Mouse (Mus musculus): Measurements from ENCODE around the gene Brpf3. TPM values are rescaled to one million over a fixed set of nuclear protein-coding genes. Genes with fewer than 3 reads are reported as not detected.

Brpf3 gene
- polyA plus RNA-seq, 1 experiment from 2014 or later = 16.5 TPM

DNA sequence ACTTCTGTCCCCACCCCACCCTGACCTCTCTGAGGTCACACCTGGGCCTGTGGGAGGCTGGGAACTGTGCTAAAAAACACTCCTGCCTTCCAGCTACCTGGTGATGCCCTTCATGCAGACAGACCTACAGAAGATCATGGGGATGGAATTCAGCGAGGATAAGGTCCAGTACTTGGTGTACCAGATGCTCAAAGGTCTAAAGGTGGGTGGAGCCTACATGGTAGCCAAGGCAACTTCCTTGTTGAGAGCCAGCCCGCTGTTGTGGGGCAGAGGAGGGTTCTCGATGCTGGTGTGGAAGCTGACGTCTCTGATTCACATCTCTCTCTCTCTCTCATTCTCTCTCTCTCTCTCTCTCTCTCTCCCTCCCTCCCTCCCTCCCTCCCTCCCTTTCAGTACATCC, 25.7 kb upstream of the Brpf3 start:
- Histone ChIP-seq H3K4me2 (replicated peaks) (no peak overlapping the region), H3K36me3 (no peaks in the 10 kb centered on the region), H3K4me3 (no peak overlapping the region), H3K27me3 (peaks cover 11% of the 10 kb centered on the region), H3K27ac (no peak overlapping the region), H3K4me1 (peaks cover 3% of the 10 kb centered on the region), H3K9me3 (no peaks in the 10 kb centered on the region), H3K9ac (no peak overlapping the region)
- ATAC-seq (ENCODE audit: insufficient number of reproducible peaks, insufficient read depth, low FRiP score, low TSS enrichment) = no peak
- WGBS = 80% methylated on average over 4 of the region's 4 CpGs

DNA sequence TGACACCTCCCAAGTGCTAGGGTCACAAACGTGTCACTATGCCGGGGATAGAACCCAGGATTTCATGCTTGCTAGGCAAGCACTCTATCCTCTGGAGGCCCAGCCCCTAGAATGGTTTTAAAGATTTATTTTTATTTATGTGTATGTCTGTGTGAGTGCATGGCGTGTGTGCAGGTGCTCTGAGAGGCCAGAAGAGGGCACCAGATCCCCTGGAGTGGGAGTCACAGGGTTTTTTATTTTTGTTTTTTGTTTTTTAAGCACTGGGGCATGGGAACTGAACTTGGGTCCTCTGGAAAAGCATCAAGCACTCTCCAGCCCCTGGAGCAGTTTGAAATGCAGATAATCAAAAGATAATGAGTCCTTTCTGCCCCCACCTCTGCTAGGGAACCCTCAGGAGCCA, 24.1 kb upstream of the Brpf3 start:
- 91% methylated on average over 3 of the region's 3 CpGs for WGBS
- H3K36me3 ChIP-seq = no peaks in the 10 kb centered on the region
- H3K9me3 ChIP-seq = no peaks in the 10 kb centered on the region
- H3K9ac ChIP-seq = no peak overlapping the region
- no peak overlapping the region for H3K4me3 ChIP-seq
- H3K27me3 ChIP-seq = no peaks in the 10 kb centered on the region
- ATAC-seq (ENCODE audit: insufficient number of reproducible peaks, insufficient read depth, low FRiP score, low TSS enrichment) = no peak
- H3K4me1 ChIP-seq = no peaks in the 10 kb centered on the region
- no peak overlapping the region for H3K27ac ChIP-seq
- H3K4me2 ChIP-seq (replicated peaks) = no peak overlapping the region

DNA sequence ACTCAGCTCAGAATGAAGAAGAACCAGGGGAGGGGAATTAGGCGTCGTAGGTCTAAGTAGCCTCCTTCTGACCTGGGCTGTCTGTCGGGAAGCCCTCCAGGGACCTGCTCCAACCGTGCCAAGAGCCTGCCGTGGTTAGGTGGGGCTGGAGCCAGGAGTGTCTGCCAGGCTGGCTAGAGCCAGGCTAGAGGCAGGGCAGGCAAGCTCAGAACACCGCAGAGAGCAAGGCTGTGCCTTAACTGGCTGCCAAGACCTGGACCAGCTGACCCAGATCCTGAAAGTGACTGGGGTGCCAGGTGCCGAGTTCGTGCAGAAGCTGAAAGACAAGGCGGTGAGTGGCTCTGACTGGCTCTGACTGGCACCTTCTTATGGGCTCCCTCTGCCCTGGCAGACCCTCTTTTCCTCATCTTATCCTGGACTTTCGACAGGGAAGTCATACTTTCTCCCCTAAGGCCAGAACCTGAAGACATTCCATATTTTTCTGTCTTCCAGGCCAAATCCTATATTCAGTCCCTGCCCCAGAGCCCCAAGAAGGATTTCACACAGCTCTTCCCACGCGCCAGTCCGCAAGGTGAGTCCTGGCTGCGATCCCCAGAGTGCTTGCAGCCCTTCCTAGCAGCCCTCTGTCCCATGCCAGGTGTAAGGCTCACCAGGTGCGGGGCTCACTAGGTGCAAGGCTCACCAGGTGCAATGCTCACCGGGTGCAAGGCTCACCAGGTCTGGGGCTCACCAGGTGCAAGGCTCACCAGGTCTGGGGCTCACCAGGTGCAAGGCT, 23.5 kb upstream of the Brpf3 start:
- Histone ChIP-seq H3K9ac (no peak overlapping the region), H3K27me3 (no peaks in the 10 kb centered on the region), H3K27ac (no peak overlapping the region), H3K4me3 (no peak overlapping the region), H3K4me1 (no peaks in the 10 kb centered on the region), H3K9me3 (no peaks in the 10 kb centered on the region), H3K4me2 (replicated peaks) (no peak overlapping the region), H3K36me3 (no peaks in the 10 kb centered on the region)
- WGBS = 85% methylated on average over 16 of the region's 16 CpGs
- no peak for ATAC-seq (ENCODE audit: insufficient number of reproducible peaks, insufficient read depth, low FRiP score, low TSS enrichment)

DNA sequence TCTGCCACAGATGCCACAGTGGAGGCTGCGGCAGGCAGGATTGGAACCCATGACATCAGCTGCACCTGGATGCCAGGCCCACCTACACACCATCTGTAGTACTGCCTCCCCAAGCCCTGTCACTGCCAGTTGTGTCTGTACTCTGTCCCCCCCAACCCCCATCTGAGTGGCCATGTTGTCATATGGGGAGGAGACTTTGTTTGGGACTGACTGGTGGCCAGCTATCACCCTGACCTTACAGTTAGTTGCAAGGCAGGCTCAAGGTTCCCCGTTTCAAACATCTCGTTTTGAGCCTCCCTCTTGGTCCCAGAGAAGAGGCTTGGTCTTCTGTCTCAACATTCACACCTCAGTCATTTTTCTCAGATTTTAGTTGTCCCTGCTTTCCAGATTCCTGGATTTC, 21.2 kb upstream of the Brpf3 start:
- Histone ChIP-seq H3K27ac (no peak overlapping the region), H3K27me3 (no peaks in the 10 kb centered on the region), H3K36me3 (no peaks in the 10 kb centered on the region), H3K4me2 (replicated peaks) (no peak overlapping the region), H3K9me3 (no peaks in the 10 kb centered on the region), H3K4me1 (no peaks in the 10 kb centered on the region), H3K4me3 (no peak overlapping the region), H3K9ac (no peak overlapping the region)
- WGBS = 90% methylated on average over 3 of the region's 3 CpGs
- ATAC-seq (ENCODE audit: insufficient number of reproducible peaks, insufficient read depth, low FRiP score, low TSS enrichment) = no peak

DNA sequence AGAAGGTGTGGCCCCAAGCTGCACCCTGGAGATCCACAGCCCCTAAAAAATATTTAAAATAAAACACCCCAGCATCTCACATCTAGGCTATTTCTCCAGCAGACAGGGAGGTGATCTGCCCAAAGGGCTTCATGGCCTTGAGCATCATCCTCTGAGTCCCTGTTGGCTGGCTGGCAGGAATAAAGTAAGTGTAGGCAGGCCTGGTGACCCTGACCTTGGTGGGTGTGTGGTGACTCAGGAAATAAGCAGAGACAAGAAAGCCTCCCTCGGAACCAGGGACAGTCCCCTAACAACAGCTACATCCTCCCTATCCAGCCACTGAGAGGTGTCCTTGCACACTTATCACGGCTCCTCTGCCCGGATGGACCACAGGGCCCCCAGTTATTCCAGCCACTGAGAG, 20.1 kb upstream of the Brpf3 start:
- Histone ChIP-seq H3K4me3 (no peak overlapping the region), H3K4me2 (replicated peaks) (no peak overlapping the region)

DNA sequence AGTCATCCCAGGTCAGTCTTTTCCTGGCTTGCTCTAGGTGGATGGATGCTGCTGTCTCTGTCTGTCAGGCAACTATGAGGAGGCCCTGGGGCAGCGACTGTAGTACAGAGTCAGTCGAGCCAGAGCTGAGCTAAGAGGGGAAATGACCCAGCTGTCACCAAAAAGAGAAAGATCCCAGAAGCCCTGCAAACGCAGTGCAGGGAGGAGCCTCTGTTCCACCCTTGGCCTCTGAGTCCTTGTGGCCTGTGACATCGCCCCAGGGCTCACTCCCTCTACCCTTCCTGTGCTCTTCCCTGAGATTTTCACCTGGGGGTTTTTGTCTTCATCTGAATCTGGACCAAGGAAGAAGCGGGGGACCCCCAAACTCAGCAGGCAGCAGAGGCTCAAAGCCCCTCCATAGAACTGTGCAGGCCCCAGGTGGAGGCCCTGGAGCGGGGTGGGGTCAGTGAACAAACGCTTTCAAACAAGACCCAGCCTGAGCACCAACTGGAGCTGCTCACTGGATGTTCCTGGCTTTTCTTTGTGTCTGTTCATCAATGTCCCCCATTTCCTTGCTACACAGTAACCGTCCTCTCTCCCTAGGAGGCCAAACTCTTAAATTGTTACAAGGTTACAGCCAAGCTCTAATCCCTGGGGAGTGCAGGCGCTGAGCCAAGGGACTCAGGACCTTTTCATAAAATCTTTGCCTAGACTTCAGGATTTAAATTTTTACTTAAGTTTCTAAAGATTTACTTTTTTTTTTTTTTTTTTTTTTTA, 19.4 kb upstream of the Brpf3 start:
- no peaks in the 10 kb centered on the region for H3K27me3 ChIP-seq
- H3K4me1 ChIP-seq = no peaks in the 10 kb centered on the region
- H3K9me3 ChIP-seq = no peaks in the 10 kb centered on the region
- no peak overlapping the region for H3K4me3 ChIP-seq
- H3K9ac ChIP-seq = no peak overlapping the region
- 50% methylated on average over 9 of the region's 9 CpGs for WGBS
- H3K36me3 ChIP-seq = no peaks in the 10 kb centered on the region
- H3K4me2 ChIP-seq (replicated peaks) = no peak overlapping the region
- no peak for ATAC-seq (ENCODE audit: insufficient number of reproducible peaks, insufficient read depth, low FRiP score, low TSS enrichment)
- no peak overlapping the region for H3K27ac ChIP-seq

More for the DNA sequence above, 20.1 kb upstream of the Brpf3 start:
- Histone ChIP-seq H3K4me1 (no peaks in the 10 kb centered on the region), H3K9ac (no peak overlapping the region), H3K36me3 (no peaks in the 10 kb centered on the region), H3K27me3 (no peaks in the 10 kb centered on the region), H3K27ac (no peak overlapping the region), H3K9me3 (no peaks in the 10 kb centered on the region)
- no peak for ATAC-seq (ENCODE audit: insufficient number of reproducible peaks, insufficient read depth, low FRiP score, low TSS enrichment)
- 60% methylated on average over 3 of the region's 3 CpGs for WGBS

DNA sequence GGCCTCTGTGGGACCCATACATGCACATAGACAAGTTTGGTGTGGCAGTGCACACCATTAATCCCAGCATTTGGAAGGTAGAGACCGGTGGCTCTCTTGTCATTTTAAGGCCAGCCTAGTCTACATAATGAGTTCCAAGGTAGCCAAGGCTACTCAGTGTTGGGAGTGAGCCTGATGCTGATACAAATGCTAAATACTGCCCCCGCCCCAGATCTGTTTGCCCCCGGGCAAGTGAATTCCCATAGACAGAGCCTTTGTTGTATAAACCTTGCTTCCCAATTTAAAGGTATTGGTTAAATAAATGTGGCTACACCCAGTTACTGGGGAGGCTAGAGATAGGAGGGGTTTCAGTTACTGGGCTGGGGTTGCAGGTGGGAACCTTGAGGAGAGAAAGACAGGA, 15.9 kb upstream of the Brpf3 start:
- H3K9ac ChIP-seq = no peak overlapping the region
- H3K36me3 ChIP-seq = no peaks in the 10 kb centered on the region
- H3K9me3 ChIP-seq = no peaks in the 10 kb centered on the region
- no peak overlapping the region for H3K27ac ChIP-seq
- H3K4me2 ChIP-seq (replicated peaks) = no peak overlapping the region
- WGBS = 82% methylated on average over 3 of the region's 3 CpGs
- no peaks in the 10 kb centered on the region for H3K27me3 ChIP-seq
- no peak for ATAC-seq (ENCODE audit: insufficient number of reproducible peaks, insufficient read depth, low FRiP score, low TSS enrichment)
- H3K4me1 ChIP-seq = no peaks in the 10 kb centered on the region
- no peak overlapping the region for H3K4me3 ChIP-seq

DNA sequence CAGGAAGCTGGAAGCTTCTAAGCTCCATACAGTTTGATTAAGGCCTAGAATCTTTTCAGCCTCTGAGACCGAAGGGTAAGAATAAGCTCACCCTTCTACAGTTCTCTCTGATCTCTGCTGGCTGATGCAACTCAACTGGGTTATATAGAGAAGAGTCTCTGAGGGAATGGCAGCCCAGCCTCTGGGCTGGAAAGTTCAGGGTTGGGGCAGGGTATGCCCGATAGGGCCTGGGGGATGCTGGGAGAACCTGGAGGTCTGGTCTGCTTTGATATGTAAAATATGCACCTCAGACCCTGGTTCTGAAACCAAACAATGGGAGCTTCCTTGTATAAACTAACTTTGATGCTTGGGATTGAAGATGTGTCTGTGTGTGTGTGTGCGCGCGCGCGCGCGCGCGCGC, 13.4 kb upstream of the Brpf3 start:
- Histone ChIP-seq H3K27ac (no peak overlapping the region), H3K36me3 (no peaks in the 10 kb centered on the region), H3K9me3 (no peaks in the 10 kb centered on the region), H3K9ac (no peak overlapping the region), H3K27me3 (no peaks in the 10 kb centered on the region), H3K4me3 (no peak overlapping the region), H3K4me1 (no peaks in the 10 kb centered on the region), H3K4me2 (replicated peaks) (no peak overlapping the region)
- 95% methylated on average over 12 of the region's 12 CpGs for WGBS
- ATAC-seq (ENCODE audit: insufficient number of reproducible peaks, insufficient read depth, low FRiP score, low TSS enrichment) = no peak

DNA sequence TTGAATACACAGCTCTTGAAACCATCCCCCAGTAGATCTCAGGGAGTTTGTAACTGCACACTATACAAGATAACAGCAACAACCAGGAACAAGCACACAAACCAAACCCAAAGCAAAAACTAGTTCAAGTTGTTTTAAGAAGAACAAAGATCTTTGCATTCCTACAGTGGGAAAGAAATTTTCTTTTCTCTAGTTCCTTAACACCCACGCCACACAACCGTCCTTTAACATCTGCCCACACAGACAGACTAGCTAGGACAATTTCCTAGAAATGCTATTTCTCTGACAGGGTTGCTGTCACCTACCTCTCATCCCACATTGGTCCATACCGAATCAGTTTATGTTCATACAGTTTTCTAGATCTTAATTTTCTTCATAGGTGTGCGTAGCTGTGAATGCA, 3.9 kb upstream of the Brpf3 start:
- no peaks in the 10 kb centered on the region for H3K27me3 ChIP-seq
- no peak overlapping the region for H3K27ac ChIP-seq
- no peak overlapping the region for H3K4me2 ChIP-seq (replicated peaks)
- no peak for ATAC-seq (ENCODE audit: insufficient number of reproducible peaks, insufficient read depth, low FRiP score, low TSS enrichment)
- H3K9me3 ChIP-seq = peaks cover 5% of the 10 kb centered on the region; the same call in 1 of the 2 replicates
- no peak overlapping the region for H3K9ac ChIP-seq
- 96% methylated on average over 4 of the region's 4 CpGs for WGBS
- no peaks in the 10 kb centered on the region for H3K36me3 ChIP-seq
- peaks cover 11% of the 10 kb centered on the region for H3K4me1 ChIP-seq
- H3K4me3 ChIP-seq = no peak overlapping the region

DNA sequence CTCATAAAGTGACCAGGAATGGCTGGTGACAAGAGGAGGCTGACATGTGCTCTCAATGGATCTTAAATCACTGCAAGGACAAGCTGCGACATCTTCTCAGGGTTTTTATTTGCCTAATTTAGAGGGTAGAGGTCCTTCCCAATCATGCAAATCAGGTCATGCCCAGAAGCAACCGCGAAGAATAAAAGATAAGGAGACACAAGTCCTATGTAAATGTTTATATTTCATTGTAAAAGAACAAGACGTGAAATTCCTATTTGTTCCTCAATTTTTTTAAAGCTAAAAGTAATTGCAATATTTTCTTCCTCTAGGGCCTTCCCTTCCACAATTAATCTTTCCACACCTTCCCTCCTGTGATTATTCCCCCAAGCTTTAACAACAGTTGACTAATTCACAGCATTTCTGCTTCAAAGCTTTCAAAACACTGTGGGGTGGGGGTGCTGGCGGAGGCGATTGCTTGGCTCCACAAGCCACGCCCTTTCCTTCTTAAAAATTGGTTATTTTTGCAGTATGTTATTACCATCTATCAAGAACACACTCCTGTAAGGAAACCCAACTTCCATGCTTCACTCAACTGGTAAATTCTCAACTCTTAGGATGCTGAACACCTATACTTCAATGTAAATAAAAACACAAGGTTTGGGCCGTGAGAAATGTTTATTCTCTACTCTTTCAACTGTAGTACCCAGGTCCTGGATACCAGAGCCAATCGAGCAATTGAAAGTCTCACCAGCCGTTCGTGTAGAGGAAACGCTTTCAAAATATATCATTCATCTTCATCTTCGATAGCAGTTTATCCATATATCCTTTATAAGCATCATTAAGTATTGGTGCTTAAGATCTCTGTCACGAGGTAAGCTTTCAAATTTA, 1.4 kb upstream of the Brpf3 start:
- ATAC-seq (ENCODE audit: insufficient number of reproducible peaks, insufficient read depth, low FRiP score, low TSS enrichment) = no peak
- Histone ChIP-seq H3K9me3 (peaks cover 5% of the 10 kb centered on the region; the same call in 1 of the 2 replicates), H3K4me3 (peak overlapping the region; percentile 85), H3K4me1 (peaks cover 23% of the 10 kb centered on the region), H3K27ac (no peak overlapping the region), H3K4me2 (replicated peaks) (peak overlapping the region; percentile 96), H3K36me3 (no peaks in the 10 kb centered on the region), H3K9ac (no peak overlapping the region), H3K27me3 (no peaks in the 10 kb centered on the region)
- WGBS = 20% methylated on average over 14 of the region's 14 CpGs

DNA sequence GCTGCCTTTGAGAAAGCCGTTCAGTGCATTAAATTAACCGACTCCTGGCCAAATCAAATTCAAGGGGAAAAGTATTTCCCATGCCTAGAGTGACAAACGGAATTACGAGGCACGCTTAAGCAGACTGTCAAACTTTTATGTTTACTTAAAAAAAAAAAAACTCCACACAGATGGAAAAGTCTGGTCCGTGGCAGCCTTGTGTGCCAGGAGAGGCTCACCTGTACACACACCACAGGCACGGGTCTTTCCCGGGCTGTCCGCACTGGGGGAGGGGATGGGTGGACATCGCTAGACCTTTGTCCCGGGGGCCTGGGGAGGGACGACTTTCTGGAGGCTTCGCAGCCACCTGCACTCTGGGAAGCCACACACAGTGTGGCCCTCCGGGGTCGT, 614 bp upstream of the Brpf3 start:
- Histone ChIP-seq H3K9me3 (no peaks in the 10 kb centered on the region), H3K4me1 (peaks cover 23% of the 10 kb centered on the region), H3K4me3 (peak overlapping the region; percentile 85), H3K27me3 (no peaks in the 10 kb centered on the region), H3K36me3 (no peaks in the 10 kb centered on the region), H3K9ac (peak overlapping the region; percentile 100), H3K4me2 (replicated peaks) (peak overlapping the region; percentile 96), H3K27ac (peak overlapping the region; percentile 99)
- no peak; the same call in 1 of the 2 replicates for ATAC-seq (ENCODE audit: insufficient number of reproducible peaks, insufficient read depth, low FRiP score, low TSS enrichment)
- under 1% methylated on average over 15 of the region's 15 CpGs for WGBS

Data from embryonic facial prominence, embryonic 12.5 days (tissue).